Mouse (Mus musculus) testis, adult 2 months (tissue): Measurements from ENCODE around the gene Gabrb1. TPM values are rescaled to one million over a fixed set of nuclear protein-coding genes. Genes with fewer than 3 reads are reported as not detected.

Experiments
- H3K27ac ChIP-seq: fragments of 200-500 bp; 2 replicates; pipeline ENCODE4 v1.5.1; 2012; ENCODE audit warnings: low read depth, low read length; ENCODE audit not compliant: control insufficient read depth, insufficient read depth
- H3K27me3 ChIP-seq: fragments of 200-500 bp; 2 replicates; pipeline ENCODE4 v1.6.1; 2012; ENCODE audit warnings: mild to moderate bottlenecking, low read length, moderate library complexity; ENCODE audit not compliant: control insufficient read depth, insufficient read depth
- H3K36me3 ChIP-seq: fragments of 200-500 bp; 2 replicates; pipeline ENCODE4 v1.6.1; 2012; ENCODE audit warnings: mild to moderate bottlenecking, low read length; ENCODE audit not compliant: control insufficient read depth, insufficient read depth
- H3K4me1 ChIP-seq: fragments of 200-500 bp; 2 replicates; pipeline ENCODE4 v1.6.1; 2012; ENCODE audit warnings: low read length; ENCODE audit not compliant: control insufficient read depth, insufficient read depth
- H3K4me3 ChIP-seq: fragments of 200-500 bp; 2 replicates; pipeline ENCODE4 v1.5.1; 2012; ENCODE audit warnings: low read depth, mild to moderate bottlenecking, low read length, moderate library complexity, mixed read lengths; ENCODE audit not compliant: control insufficient read depth
- CTCF ChIP-seq: fragments of 200-500 bp; IDR thresholded peaks from 2 replicates; pipeline ENCODE4 v1.5.1; 2012; ENCODE audit warnings: low read depth, mild to moderate bottlenecking, inconsistent platforms, low read length, moderate library complexity; ENCODE audit not compliant: control insufficient read depth, insufficient read depth, insufficient replicate concordance
- POLR2A ChIP-seq: fragments of 200-500 bp; IDR thresholded peaks from 2 replicates; pipeline ENCODE4 v1.6.1; 2012; ENCODE audit warnings: low read depth, mild to moderate bottlenecking, inconsistent platforms, low read length, moderate library complexity; ENCODE audit not compliant: control insufficient read depth
- polyA plus RNA-seq: library from polyadenylated mRNA; depleted of rRNA; stranded (reverse); fragments of >200 nt; gene quantifications from 2 replicates; pipeline ENCODE4 v1.2.3, GENCODE M21; 2012

The Gabrb1 gene
- polyA plus RNA-seq, 1 experiment: 0.35 TPM

DNA sequence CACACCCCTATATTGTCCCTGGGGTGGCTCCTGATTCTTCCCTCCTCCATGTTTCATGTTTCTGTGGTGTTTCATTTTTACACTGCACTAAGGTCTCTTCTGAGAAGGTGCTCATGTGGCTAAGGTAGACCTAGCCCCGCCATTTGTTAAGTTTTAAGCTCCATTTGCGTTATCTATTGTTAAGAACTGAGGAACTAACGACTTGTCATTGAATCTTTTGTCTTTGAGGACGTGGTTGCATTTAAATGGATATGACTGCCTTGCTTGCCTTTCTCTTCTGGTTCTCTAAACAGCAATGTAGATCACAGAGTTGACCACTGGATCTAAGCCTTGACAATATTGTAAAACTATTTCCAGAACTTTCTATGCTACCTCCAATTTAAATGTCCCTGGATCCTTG is 265.7 kb downstream of the Gabrb1 start:
- no peaks in the 10 kb centered on the region for H3K27me3 ChIP-seq
- H3K4me1 ChIP-seq: no peaks in the 10 kb centered on the region
- H3K27ac ChIP-seq: no peak overlapping the region
- TF ChIP-seq CTCF: no peak
- no peak for TF ChIP-seq POLR2A
- no peaks in the 10 kb centered on the region for H3K36me3 ChIP-seq
- H3K4me3 ChIP-seq: no peak overlapping the region

GRCm38 (mm10) chr5:71926336-71926735 is 268.4 kb downstream of the Gabrb1 start:
- Histone ChIP-seq H3K36me3 (no peaks in the 10 kb centered on the region), H3K4me1 (no peaks in the 10 kb centered on the region), H3K4me3 (no peak overlapping the region)

DNA sequence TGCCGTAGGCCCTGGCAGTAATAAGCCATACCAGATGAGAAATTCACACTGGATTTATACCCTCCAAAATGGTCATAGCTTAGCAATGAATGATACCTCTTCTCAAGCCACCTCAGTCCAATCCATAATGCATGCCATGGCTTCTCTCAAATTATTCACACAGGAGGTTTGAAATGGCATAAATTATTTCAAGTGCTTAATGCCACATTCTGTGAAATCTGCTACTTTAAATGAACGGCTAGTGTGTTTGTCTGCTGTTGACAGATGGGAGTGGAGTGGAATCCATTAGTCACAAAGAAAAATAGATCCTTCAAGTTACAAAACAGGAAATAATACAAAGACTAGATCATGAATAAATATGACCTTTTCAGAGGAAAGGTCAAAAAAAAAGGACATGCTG is 272.1 kb downstream of the Gabrb1 start:
- TF ChIP-seq CTCF (no peak), POLR2A (no peak)
- no peak overlapping the region for H3K27ac ChIP-seq

More at GRCm38 (mm10) chr5:71926336-71926735, 268.4 kb downstream of the Gabrb1 start:
- no peak for TF ChIP-seq POLR2A
- Histone ChIP-seq H3K27me3 (no peaks in the 10 kb centered on the region), H3K27ac (no peak overlapping the region)

GRCm38 (mm10) chr5:71951398-71951797 is 293.5 kb downstream of the Gabrb1 start:
- no peaks in the 10 kb centered on the region for H3K36me3 ChIP-seq
- H3K27ac ChIP-seq: no peak overlapping the region
- no peaks in the 10 kb centered on the region for H3K27me3 ChIP-seq
- H3K4me1 ChIP-seq: no peaks in the 10 kb centered on the region
- no peak overlapping the region for H3K4me3 ChIP-seq
- no peak for TF ChIP-seq CTCF
- TF ChIP-seq POLR2A: no peak

More for the DNA sequence above, 272.1 kb downstream of the Gabrb1 start:
- no peaks in the 10 kb centered on the region for H3K27me3 ChIP-seq
- no peak overlapping the region for H3K4me3 ChIP-seq
- H3K4me1 ChIP-seq: no peaks in the 10 kb centered on the region
- H3K36me3 ChIP-seq: no peaks in the 10 kb centered on the region

DNA sequence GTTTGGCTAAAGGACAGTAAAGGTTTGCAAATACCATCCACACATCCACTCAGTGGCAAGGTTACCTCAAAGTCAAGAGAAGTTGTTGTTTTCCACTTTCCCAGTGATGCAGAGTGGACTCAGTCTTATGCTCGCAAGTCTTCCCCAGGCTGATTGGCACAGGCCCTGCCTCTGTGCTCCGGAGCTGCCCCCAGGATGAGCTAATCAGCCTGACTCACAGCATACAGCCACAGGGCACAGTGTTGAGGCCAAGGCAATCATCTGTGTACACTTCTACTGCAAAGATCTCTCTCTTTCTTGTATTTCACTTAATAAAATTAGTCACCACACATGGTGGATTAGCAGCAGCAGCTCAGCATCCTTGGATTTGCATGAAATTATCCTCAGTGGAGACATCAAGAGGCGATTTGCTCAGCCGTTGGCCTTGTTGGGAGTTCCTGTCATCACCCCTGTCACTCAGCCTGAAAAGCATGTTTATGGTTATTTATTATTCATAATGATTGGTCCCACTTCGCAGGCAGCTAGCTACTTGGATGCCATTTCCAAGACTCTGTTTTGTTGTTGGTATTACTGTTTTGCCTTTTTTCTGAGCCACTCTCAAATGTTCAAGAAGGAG is 297.3 kb downstream of the Gabrb1 start:
- Histone ChIP-seq H3K27me3 (no peaks in the 10 kb centered on the region), H3K27ac (no peak overlapping the region), H3K4me1 (no peaks in the 10 kb centered on the region), H3K4me3 (no peak overlapping the region), H3K36me3 (no peaks in the 10 kb centered on the region)
- TF ChIP-seq CTCF (no peak), POLR2A (no peak)

- Histone ChIP-seq H3K36me3 (no peaks in the 10 kb centered on the region), H3K4me1 (no peaks in the 10 kb centered on the region), H3K4me3 (no peak overlapping the region), H3K27ac (no peak overlapping the region), H3K27me3 (no peaks in the 10 kb centered on the region)
- no peak for TF ChIP-seq POLR2A
- no peak for TF ChIP-seq CTCF
Observed at GRCm38 (mm10) chr5:71964876-71965432, 307.0 kb downstream of the Gabrb1 start.

- H3K27me3 ChIP-seq: no peaks in the 10 kb centered on the region
- no peaks in the 10 kb centered on the region for H3K36me3 ChIP-seq
- TF ChIP-seq CTCF (no peak), POLR2A (no peak)
- H3K27ac ChIP-seq: no peak overlapping the region
- no peak overlapping the region for H3K4me3 ChIP-seq
- H3K4me1 ChIP-seq: no peaks in the 10 kb centered on the region
Observed at GRCm38 (mm10) chr5:71965529-71965928, 307.6 kb downstream of the Gabrb1 start.

- H3K36me3 ChIP-seq: no peaks in the 10 kb centered on the region
- no peaks in the 10 kb centered on the region for H3K27me3 ChIP-seq
- no peaks in the 10 kb centered on the region for H3K4me1 ChIP-seq
- H3K4me3 ChIP-seq: no peak overlapping the region
- H3K27ac ChIP-seq: no peak overlapping the region
- TF ChIP-seq CTCF (no peak), POLR2A (no peak)
Observed at GRCm38 (mm10) chr5:71970140-71970800, 312.4 kb downstream of the Gabrb1 start.
